Mouse (Mus musculus) limb, embryonic 13.5 days (tissue): Measurements from ENCODE around the gene Nemp2. TPM values are rescaled to one million over a fixed set of nuclear protein-coding genes. Genes with fewer than 3 reads are reported as not detected.

Source experiments
- ATAC-seq: fragments of 200-750 bp; cut with Nextera tagmentation; 2 replicates; pipeline ENCODE4 v1.8.0; 2017; ENCODE audit warnings: low read depth, moderate number of reproducible peaks, moderate TSS enrichment; ENCODE audit not compliant: low FRiP score
- H3K27ac ChIP-seq: fragments of 300-500 bp; sonication (generic); 2 replicates; pipeline ENCODE4 v1.5.1; 2015; ENCODE audit warnings: inconsistent platforms, mild to moderate bottlenecking, moderate library complexity
- H3K27me3 ChIP-seq: fragments of 300-500 bp; sonication (generic); 2 replicates; pipeline ENCODE4 v1.6.1; 2015; ENCODE audit warnings: mild to moderate bottlenecking, inconsistent platforms
- H3K36me3 ChIP-seq: fragments of 300-500 bp; sonication (generic); 2 replicates; pipeline ENCODE4 v1.6.1; 2015; ENCODE audit warnings: inconsistent platforms, mild to moderate bottlenecking, moderate library complexity
- H3K4me1 ChIP-seq: fragments of 300-500 bp; sonication (generic); 2 replicates; pipeline ENCODE4 v1.6.1; 2015; ENCODE audit warnings: inconsistent platforms
- H3K4me2 ChIP-seq: fragments of 300-500 bp; sonication (generic); replicated peaks from 2 replicates; pipeline ENCODE4 v1.6.1; 2015; ENCODE audit warnings: inconsistent platforms, mild to moderate bottlenecking, moderate library complexity
- H3K4me3 ChIP-seq: fragments of 300-500 bp; sonication (generic); 2 replicates; pipeline ENCODE4 v1.5.1; 2015; ENCODE audit warnings: moderate library complexity, mild to moderate bottlenecking, inconsistent platforms
- H3K9ac ChIP-seq: fragments of 300-500 bp; sonication (generic); 2 replicates; pipeline ENCODE4 v1.6.1; 2015; ENCODE audit warnings: mild to moderate bottlenecking, inconsistent platforms
- H3K9me3 ChIP-seq: fragments of 300-500 bp; sonication (generic); 2 replicates; pipeline ENCODE4 v1.6.1; 2016; ENCODE audit warnings: inconsistent platforms
- WGBS: fragments of 180-500 bp; shearing (Covaris S2); methylation state at CpG from one replicate; pipeline ENCODE4 v1.1.7; 2015; 5-methylcytosine and 5-hydroxymethylcytosine counted together
- polyA plus RNA-seq: library from polyadenylated mRNA; unstranded; fragments of >200 nt; fragmentation: Nextera tagmentation; extraction: Ambion mirVana; gene quantifications from 2 replicates; pipeline ENCODE4 v1.2.1, GENCODE M21; 2015

Nemp2 gene
- polyA plus RNA-seq: 10.2 and 12.0 TPM in 2 replicates

DNA sequence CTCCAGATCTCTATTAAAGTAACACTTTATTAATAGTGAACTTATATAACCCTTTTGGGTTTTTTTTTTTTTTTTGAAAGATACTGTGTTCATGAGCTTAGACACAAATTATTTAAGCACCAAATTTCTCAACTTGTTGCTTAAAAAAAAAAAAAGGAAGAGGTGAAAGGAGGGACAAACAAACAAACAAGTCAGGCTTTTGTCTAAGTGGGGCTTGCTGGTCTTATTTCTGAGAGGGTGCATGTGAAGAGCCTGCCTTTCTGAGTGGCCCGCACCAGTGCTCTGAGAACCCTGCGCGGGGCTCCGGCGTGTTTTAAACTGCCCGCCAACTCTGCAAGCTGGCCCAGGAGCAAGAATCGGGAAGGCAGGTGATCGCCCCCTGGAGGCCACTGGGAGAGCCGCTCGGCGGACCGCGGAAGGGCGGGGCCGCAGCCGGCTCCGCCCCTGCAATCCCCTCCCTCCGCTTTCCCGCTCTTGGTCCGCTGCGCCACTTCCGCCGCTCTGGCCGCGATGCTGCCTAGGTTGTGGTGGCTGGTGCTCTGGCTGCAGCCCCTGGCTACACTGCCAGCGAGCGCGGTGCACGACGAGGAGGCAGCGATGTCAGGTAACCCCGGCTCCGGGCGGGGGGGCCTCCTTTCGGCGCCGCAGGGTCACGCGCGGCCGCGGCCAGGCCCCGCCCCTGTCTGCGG is at the start of gene Nemp2:
Nemp2 (plus strand) TSS at position 456 of the 689 bp plus-strand sequence.
- peaks cover 12% of the 10 kb centered on the region for H3K4me1 ChIP-seq
- H3K27me3 ChIP-seq: no peaks in the 10 kb centered on the region
- H3K36me3 ChIP-seq: peaks cover 5% of the 10 kb centered on the region; the same call in 1 of the 2 replicates
- ATAC-seq: peak; percentile 92
- WGBS: under 1% methylated on average over 43 of the region's 44 CpGs
- H3K9ac ChIP-seq: peak within 1 kb of the TSS; percentile 83
- H3K27ac ChIP-seq: peak within 1 kb of the TSS; percentile 91
- H3K9me3 ChIP-seq: no peaks in the 10 kb centered on the region
- peak within 1 kb of the TSS; percentile 62 for H3K4me2 ChIP-seq
- H3K4me3 ChIP-seq: peak within 1 kb of the TSS; percentile 77

GRCm38 (mm10) chr1:52581744-52582143 is 48.8 kb upstream of the Nemp2 start:
- H3K9me3 ChIP-seq: no peaks in the 10 kb centered on the region
- no peaks in the 10 kb centered on the region for H3K36me3 ChIP-seq
- no peak overlapping the region for H3K27ac ChIP-seq
- H3K4me3 ChIP-seq: no peak overlapping the region
- H3K27me3 ChIP-seq: no peaks in the 10 kb centered on the region
- WGBS: 76% methylated on average over 6 of the region's 6 CpGs
- H3K4me2 ChIP-seq: no peak overlapping the region
- no peak for ATAC-seq
- H3K4me1 ChIP-seq: peaks cover 25% of the 10 kb centered on the region
- no peak overlapping the region for H3K9ac ChIP-seq

- Histone ChIP-seq H3K27ac (no peak overlapping the region), H3K4me3 (no peak overlapping the region), H3K27me3 (no peaks in the 10 kb centered on the region), H3K4me1 (peaks cover 18% of the 10 kb centered on the region), H3K36me3 (no peaks in the 10 kb centered on the region), H3K9ac (no peak overlapping the region), H3K9me3 (no peaks in the 10 kb centered on the region), H3K4me2 (no peak overlapping the region)
- ATAC-seq: no peak
- 98% methylated on average over 1 of the region's 1 CpGs for WGBS
Observed at GRCm38 (mm10) chr1:52582866-52583265, 47.6 kb upstream of the Nemp2 start.

DNA sequence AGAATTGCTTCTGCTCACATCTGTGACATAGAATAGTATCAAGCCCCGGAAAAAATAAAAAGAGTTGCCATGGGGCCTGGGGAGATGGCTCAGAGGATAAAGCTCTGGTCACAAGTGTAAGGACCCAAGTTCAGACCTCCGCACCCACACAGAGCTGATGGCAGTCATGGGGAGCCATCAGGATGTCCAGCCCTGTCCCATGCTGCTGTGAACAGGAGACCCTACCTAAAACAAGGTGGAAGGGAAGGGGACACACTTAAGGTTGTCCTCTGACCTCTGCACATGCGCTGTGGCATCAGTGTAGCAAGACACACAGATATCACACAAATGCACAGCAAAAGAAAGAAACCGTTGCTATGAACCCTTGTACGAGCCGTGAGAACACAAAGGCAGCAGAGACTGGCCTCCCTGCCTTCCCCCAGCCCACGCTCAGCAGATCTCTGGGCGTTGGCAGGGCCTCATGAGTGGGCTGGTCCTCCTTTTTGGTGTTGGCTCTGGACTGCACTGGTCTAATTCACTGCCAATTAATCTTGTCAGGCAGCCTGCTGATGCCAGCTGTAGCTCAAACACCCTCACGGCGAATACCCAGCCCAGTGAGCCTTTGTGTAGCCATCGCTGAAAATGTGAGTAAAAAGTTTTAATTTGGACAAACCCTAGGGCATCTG is 33.4 kb upstream of the Nemp2 start:
- 0 out of 2 replicates have a peak, but pooled peaks cover 7% of the 10 kb centered on the region for H3K4me1 ChIP-seq
- H3K4me2 ChIP-seq: no peak overlapping the region; the same call in 1 of the 2 replicates
- H3K27ac ChIP-seq: no peak overlapping the region
- no peaks in the 10 kb centered on the region for H3K9me3 ChIP-seq
- no peak for ATAC-seq
- no peaks in the 10 kb centered on the region for H3K27me3 ChIP-seq
- H3K9ac ChIP-seq: no peak overlapping the region
- 63% methylated on average over 11 of the region's 11 CpGs for WGBS
- H3K4me3 ChIP-seq: no peak overlapping the region
- no peaks in the 10 kb centered on the region for H3K36me3 ChIP-seq

DNA sequence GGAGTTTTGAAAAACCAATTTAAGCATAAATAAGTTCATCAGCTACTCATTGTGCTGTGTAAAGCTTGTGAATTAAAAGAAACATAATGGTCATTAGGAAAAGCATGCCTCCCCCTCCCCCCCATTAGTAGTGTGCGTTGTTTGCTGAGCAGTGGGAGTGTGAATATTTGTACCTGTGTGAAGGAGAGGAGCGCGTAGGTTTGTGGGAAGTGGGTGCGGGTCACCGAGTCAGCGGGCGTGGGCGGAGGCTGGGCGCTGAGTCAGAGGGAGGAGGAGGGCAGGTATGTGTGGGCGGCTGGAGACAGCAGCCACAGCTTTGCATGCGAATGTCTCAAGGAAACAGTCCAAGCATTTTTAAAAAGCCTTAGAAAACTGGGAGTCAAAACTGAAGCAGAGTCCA is 32.7 kb upstream of the Nemp2 start:
- no peak overlapping the region for H3K27ac ChIP-seq
- no peaks in the 10 kb centered on the region for H3K36me3 ChIP-seq
- 0 out of 2 replicates have a peak, but pooled peaks cover 7% of the 10 kb centered on the region for H3K4me1 ChIP-seq
- no peaks in the 10 kb centered on the region for H3K9me3 ChIP-seq
- H3K4me2 ChIP-seq: peak overlapping the region; percentile 35; the same call in 1 of the 2 replicates
- 66% methylated on average over 11 of the region's 11 CpGs for WGBS
- no peak overlapping the region for H3K4me3 ChIP-seq
- H3K9ac ChIP-seq: no peak overlapping the region
- H3K27me3 ChIP-seq: no peaks in the 10 kb centered on the region
- ATAC-seq: no peak

DNA sequence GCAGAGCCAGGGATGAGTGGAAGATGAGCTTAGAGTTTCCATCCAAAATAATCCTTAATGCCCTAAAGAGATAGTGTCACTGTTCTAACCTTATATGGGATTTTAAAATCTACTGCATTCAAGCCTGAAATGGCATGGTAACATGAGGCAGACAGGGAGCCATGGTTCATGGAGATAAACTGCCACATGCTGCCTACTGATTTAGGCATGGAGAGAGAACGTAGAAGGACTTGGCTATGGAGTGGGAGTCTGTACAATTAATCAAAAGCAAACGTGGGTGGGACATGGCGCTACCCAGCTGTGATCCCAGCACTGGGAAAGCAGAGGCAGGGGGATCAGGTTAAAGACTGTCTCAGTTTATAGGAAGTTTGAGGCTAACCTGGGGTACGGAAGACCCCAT is 32.1 kb upstream of the Nemp2 start:
- ATAC-seq: no peak
- Histone ChIP-seq H3K9ac (no peak overlapping the region), H3K36me3 (no peaks in the 10 kb centered on the region), H3K9me3 (no peaks in the 10 kb centered on the region), H3K4me1 (0 out of 2 replicates have a peak, but pooled peaks cover 7% of the 10 kb centered on the region), H3K4me3 (no peak overlapping the region), H3K27ac (no peak overlapping the region), H3K27me3 (no peaks in the 10 kb centered on the region), H3K4me2 (no peak overlapping the region)
- 64% methylated on average over 4 of the region's 4 CpGs for WGBS

- ATAC-seq: no peak
- Histone ChIP-seq H3K9ac (no peak overlapping the region), H3K9me3 (no peaks in the 10 kb centered on the region), H3K4me2 (no peak overlapping the region), H3K27ac (no peak overlapping the region), H3K27me3 (no peaks in the 10 kb centered on the region), H3K36me3 (no peaks in the 10 kb centered on the region), H3K4me1 (0 out of 2 replicates have a peak, but pooled peaks cover 7% of the 10 kb centered on the region), H3K4me3 (no peak overlapping the region)
- 86% methylated on average over 3 of the region's 3 CpGs for WGBS
Observed at GRCm38 (mm10) chr1:52601496-52601895, 29.0 kb upstream of the Nemp2 start.

- ATAC-seq: no peak
- Histone ChIP-seq H3K27me3 (no peaks in the 10 kb centered on the region), H3K27ac (no peak overlapping the region), H3K36me3 (no peaks in the 10 kb centered on the region), H3K4me2 (no peak overlapping the region), H3K4me3 (no peak overlapping the region), H3K9ac (no peak overlapping the region), H3K9me3 (no peaks in the 10 kb centered on the region), H3K4me1 (no peaks in the 10 kb centered on the region)
- WGBS: 72% methylated on average over 1 of the region's 1 CpGs
Observed at GRCm38 (mm10) chr1:52607700-52608099, 22.8 kb upstream of the Nemp2 start.

GRCm38 (mm10) chr1:52608486-52608885 is 22.0 kb upstream of the Nemp2 start:
- no peak overlapping the region for H3K4me2 ChIP-seq
- H3K9ac ChIP-seq: no peak overlapping the region
- no peak overlapping the region for H3K4me3 ChIP-seq
- no peak overlapping the region for H3K27ac ChIP-seq
- H3K9me3 ChIP-seq: no peaks in the 10 kb centered on the region
- H3K36me3 ChIP-seq: no peaks in the 10 kb centered on the region
- no peaks in the 10 kb centered on the region for H3K27me3 ChIP-seq
- no peaks in the 10 kb centered on the region for H3K4me1 ChIP-seq
- ATAC-seq: no peak
- 83% methylated on average over 4 of the region's 4 CpGs for WGBS

- 71% methylated on average over 1 of the region's 1 CpGs for WGBS
- Histone ChIP-seq H3K9me3 (no peaks in the 10 kb centered on the region), H3K36me3 (no peaks in the 10 kb centered on the region), H3K27me3 (no peaks in the 10 kb centered on the region), H3K27ac (no peak overlapping the region), H3K9ac (no peak overlapping the region), H3K4me1 (no peaks in the 10 kb centered on the region), H3K4me2 (no peak overlapping the region), H3K4me3 (no peak overlapping the region)
- ATAC-seq: no peak
Observed at GRCm38 (mm10) chr1:52618217-52618616, 12.3 kb upstream of the Nemp2 start.

- H3K4me2 ChIP-seq: no peak overlapping the region
- H3K4me1 ChIP-seq: no peaks in the 10 kb centered on the region
- H3K36me3 ChIP-seq: no peaks in the 10 kb centered on the region
- H3K27me3 ChIP-seq: no peaks in the 10 kb centered on the region
- H3K9me3 ChIP-seq: no peaks in the 10 kb centered on the region
- no peak for ATAC-seq
- no peak overlapping the region for H3K4me3 ChIP-seq
- H3K27ac ChIP-seq: no peak overlapping the region
- H3K9ac ChIP-seq: no peak overlapping the region
Observed at GRCm38 (mm10) chr1:52620442-52620841, 10.1 kb upstream of the Nemp2 start.

DNA sequence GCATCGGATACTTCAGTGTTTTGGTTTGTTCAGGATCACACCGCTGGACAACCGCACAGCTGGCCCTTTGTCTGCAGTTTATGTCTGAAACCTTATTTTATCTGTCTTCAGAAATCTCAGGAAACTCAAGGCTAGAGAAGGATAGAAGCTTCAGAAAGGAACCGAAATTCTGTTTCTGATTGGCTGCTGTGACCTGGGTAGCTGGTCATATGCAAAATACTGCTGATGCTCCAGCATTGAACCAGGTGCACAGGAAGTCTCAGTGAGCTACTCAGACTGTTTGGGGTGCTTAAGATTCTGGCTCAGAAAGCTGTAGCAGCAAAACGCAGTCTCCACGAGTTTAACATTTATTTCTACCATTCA is 415 bp downstream of the Nemp2 start:
- Histone ChIP-seq H3K4me2 (peak overlapping the region; percentile 62), H3K9ac (peak overlapping the region; percentile 83), H3K9me3 (no peaks in the 10 kb centered on the region), H3K27me3 (no peaks in the 10 kb centered on the region), H3K4me3 (peak overlapping the region; percentile 77), H3K4me1 (peaks cover 12% of the 10 kb centered on the region), H3K36me3 (peaks cover 5% of the 10 kb centered on the region; the same call in 1 of the 2 replicates), H3K27ac (peak overlapping the region; percentile 91)
- ATAC-seq: peak; percentile 81
- 0% methylated on average over 6 of the region's 6 CpGs for WGBS
